Mouse (Mus musculus): ENCODE measurements around the gene Gfod1.

DNA sequence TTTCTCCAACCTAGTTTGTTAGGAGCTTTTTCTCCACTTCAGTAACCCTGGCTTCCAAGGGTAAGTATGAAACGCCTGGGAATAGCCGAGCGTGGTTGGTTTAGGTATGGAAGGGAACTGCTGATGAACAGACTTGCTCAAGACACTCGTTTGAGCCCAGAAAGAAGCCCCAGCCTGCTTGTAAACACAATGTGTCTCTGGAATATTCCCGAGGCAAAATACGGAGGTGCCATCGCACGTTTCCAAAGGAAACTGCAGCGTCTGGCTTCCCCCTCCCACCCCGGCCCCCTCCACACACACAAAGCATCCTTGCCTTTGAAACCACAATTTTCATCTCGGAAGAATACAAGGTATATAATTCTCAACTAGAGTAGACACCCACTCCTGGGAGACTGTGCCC is 1.7 kb downstream of the Gfod1 start:
- TF ChIP-seq CTCF (IDR thresholded peaks at IDR 0.05; ENCODE audit: borderline replicate concordance, insufficient read depth, low read depth, low read length) (no peak), POLR2A (IDR thresholded peaks at IDR 0.05; ENCODE audit: borderline replicate concordance, insufficient read depth, low read length) (no peak)

Data from cerebellum, adult 2 months (tissue).